Mouse (Mus musculus) E14TG2a.4 (cell line): ENCODE results near the gene Svop.

ENCODE experiments used
- CTCF ChIP-seq: conservative IDR thresholded peaks from 2 replicates; pipeline ENCODE4 v1.5.1; 2014; ENCODE audit warnings: low read length
- NANOG ChIP-seq: IDR thresholded peaks from 2 replicates; pipeline ENCODE4 v1.6.1; 2014; ENCODE audit warnings: borderline replicate concordance, low read length, mixed read lengths
- POU5F1 ChIP-seq: IDR thresholded peaks from 2 replicates; pipeline ENCODE4 v1.6.1; 2014; ENCODE audit warnings: low read length, borderline replicate concordance

- no peak for TF ChIP-seq CTCF
- no peak for TF ChIP-seq NANOG
- TF ChIP-seq POU5F1: no peak
Measured at GRCm38 (mm10) chr5:114130698-114131520, 39.5 kb upstream of the Svop start.
